Mouse (Mus musculus) layer of hippocampus, adult 11-12 months (tissue): ENCODE data around the gene Gria2.

Source experiments
- DNase-seq: peaks from one replicate; pipeline ENCODE4 v3.0.0; 2022; ENCODE audit warnings: low spot score

Gene Gria2

GRCm38 (mm10) chr3:80802596-80803081 lies at the start of gene Gria2:
TSS of gene Gria2 (minus strand) at chr3:80802835.
- DNase-seq = peak; percentile 93

DNA sequence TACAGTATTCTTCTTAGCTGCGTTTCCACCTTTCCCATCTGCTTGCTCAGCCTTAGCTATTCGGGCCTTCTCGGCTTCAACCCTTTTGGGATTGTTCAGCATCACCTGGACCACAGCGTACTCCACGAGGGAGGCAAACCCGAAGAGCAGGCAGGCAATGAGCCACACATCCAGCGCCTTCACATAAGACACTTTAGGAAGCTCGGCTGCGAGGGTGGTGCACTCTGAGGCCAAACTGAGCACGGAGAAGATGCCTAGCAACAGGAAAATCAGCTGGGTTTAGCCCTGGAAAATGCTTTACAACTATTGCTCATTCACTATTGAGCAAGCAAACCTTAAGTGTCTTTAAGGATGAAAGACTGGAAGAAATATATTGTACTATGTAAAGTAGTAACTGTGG lies 48.3 kb upstream of the Gria2 start:
- DNase-seq = no peak

DNA sequence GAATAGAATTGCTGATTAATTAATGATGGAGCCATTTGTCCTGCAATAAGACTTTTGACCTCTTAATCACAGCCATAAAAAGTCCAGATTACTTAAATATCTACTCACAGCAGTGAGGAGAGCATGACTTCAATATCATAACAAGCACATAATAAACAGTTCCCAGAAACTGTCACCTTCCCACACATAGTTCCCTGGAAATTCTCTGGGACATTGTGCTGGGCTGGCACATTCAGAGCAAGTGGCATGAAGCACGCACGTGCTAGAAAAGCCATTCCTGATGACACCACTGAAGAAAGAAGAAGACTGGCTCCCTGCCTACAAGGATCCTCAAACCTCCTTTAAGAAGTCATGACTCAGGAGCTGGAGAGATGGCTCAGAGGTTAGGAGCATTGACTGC lies 43.0 kb upstream of the Gria2 start:
- DNase-seq = peak; percentile 20

- no peak for DNase-seq
These were observed 37.2 kb upstream of the Gria2 start for GRCm38 (mm10) chr3:80839845-80840244.

GRCm38 (mm10) chr3:80837583-80837982 lies 34.9 kb upstream of the Gria2 start:
- DNase-seq = no peak

DNA sequence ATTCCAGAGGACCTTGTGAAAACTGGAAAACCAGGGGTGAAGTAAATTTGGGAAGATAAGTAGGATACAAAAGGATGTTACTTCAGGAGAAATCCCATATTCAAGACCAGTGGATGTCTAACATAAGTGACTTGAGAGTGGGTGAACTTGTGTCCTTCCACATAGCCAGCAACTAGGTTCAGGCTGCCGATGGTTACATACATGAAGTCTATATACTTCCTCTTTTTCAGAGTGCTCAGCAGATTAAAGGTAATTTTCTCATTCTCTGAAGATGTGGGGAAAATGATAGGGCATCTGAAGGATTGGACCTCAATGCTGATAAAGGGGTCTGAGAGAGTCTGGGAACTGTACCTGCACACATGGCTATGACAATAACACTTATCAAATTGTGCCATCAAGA lies 21.3 kb upstream of the Gria2 start:
- no peak for DNase-seq

DNA sequence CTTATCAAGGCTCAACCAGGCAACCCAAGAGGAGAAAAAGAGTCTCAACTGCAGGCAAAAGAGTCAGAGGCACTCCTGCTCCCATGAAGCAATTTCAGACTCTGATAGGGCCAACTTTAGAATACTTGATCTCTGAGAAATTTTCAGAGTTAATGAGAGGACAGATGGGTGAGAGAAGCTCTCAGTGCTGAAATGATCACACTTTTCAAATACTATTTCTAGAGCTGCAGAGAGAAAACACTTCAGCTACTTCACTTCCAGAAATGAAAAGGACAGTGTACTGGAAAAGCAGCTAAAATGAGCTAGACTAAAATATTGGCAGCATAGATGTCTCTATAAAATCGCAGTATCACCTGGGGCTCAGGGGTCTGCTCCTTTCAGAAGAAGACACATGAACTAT lies 16.0 kb upstream of the Gria2 start:
- DNase-seq = no peak

- no peak for DNase-seq
These were observed 11.1 kb upstream of the Gria2 start for GRCm38 (mm10) chr3:80813734-80814133.

DNA sequence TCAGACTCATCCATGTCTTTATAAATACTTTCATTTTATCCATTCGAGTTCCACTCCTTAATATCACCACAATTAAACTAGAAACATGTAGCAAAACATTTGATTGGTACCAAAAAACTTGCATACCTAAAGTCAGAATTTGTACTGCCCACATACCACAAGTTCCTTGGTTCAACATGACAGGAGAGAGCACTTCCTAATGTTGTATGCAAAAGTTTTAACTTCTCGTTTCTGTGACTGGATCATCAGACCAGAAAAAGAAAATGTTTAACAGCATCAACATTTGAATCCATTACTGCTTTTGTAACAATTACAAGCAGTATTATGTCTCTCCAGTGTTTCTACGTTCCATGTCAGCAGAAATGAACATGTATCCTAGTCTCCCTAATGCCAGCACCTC lies 9.6 kb upstream of the Gria2 start:
- no peak for DNase-seq

DNA sequence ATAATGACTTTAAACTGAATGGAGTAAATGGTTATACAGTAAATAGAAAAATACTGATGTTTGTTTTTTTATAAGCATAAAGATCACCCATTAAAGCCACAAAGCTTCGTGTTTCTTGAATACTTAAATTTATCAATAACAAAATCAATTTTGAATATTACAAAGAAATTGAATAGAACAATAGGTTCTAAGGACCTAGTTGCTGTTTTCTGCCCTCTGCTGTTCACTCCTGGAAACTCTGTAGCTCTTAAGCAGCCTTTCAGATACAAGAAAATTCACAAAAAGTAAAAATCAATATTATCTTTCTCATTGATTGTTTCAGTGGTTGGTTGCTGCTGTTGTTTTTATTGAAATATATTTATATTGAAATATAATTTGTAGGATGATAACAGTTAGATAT lies 2.7 kb upstream of the Gria2 start:
- no peak for DNase-seq

DNA sequence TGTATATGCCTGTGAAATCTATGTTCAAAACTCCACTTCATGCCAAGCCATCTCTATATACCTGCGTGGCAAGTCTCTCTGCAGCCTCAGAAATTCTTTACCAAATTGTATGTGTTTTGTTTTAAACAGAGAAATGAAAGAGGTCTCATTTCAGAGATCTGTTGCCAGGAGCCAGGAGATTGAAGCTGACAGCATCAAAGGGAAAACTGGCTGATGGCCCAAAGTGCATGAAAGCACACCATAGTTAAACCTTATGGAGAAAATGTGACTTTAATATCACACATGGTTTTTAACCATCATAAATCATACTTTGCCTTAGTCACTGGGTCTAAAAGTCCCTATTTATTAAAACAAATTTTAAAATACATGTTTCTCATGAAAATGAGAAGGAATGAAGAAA lies 1.2 kb upstream of the Gria2 start:
- no peak for DNase-seq

GRCm38 (mm10) chr3:80803211-80803610 lies 576 bp upstream of the Gria2 start:
- DNase-seq = no peak

- DNase-seq = no peak
These were observed 766 bp downstream of the Gria2 start for GRCm38 (mm10) chr3:80801827-80802310.

- peak; percentile 73 for DNase-seq
These were observed 1.4 kb downstream of the Gria2 start for GRCm38 (mm10) chr3:80800995-80801826.

GRCm38 (mm10) chr3:80800299-80800994 lies 2.2 kb downstream of the Gria2 start:
- DNase-seq = peak; percentile 48

DNA sequence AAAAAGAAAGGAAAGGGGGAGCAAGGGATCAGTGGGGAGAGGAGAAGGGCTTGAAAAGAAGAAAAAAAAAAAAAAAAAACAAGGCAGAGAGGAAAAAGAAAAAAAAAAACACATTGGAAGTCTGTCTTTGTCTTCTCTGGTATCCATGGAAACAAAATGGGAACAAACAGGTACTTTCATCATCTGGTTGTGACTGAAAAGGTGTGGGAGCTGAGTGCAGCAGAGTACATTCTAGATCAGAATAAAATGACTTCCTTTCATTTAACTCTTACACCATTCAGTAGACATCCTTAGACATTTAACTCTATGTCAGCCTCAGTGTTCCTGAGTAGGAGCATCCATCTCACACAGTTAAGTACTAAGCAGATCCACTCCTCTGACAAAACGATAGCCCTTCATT lies 4.7 kb downstream of the Gria2 start:
- no peak for DNase-seq

GRCm38 (mm10) chr3:80796764-80797163 lies 5.9 kb downstream of the Gria2 start:
- DNase-seq = no peak

- no peak for DNase-seq
These were observed 7.4 kb downstream of the Gria2 start for GRCm38 (mm10) chr3:80795284-80795683.

DNA sequence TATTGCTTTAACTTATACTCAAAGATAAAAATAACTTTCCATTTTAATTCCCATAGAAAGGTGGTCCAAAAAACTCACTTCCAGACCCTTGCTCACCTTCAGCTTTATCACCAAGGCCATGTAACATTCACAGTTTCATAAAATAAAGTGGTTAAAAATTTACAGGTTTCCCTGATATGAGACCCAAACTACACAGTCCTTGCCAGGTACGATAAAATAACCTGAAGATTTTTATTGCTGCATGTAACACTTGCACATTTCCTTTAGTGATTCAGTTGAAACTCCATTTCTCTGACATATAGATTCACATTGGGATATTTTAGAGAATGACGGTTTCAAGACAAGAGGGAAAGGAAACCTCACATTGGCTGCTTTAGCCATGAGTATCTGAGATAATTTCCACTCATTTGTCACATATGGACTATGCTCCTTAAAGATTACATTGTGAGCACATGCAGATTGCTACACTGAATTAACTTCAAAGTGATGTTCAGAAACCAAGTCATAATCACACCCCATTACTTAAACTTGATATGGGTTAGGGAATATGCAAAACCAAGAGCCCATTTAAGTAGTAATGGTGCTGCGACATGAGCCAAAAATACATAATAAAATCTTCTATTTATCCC lies 15.4 kb downstream of the Gria2 start:
- DNase-seq = no peak

- no peak for DNase-seq
These were observed 21.5 kb downstream of the Gria2 start for GRCm38 (mm10) chr3:80781144-80781530.

DNA sequence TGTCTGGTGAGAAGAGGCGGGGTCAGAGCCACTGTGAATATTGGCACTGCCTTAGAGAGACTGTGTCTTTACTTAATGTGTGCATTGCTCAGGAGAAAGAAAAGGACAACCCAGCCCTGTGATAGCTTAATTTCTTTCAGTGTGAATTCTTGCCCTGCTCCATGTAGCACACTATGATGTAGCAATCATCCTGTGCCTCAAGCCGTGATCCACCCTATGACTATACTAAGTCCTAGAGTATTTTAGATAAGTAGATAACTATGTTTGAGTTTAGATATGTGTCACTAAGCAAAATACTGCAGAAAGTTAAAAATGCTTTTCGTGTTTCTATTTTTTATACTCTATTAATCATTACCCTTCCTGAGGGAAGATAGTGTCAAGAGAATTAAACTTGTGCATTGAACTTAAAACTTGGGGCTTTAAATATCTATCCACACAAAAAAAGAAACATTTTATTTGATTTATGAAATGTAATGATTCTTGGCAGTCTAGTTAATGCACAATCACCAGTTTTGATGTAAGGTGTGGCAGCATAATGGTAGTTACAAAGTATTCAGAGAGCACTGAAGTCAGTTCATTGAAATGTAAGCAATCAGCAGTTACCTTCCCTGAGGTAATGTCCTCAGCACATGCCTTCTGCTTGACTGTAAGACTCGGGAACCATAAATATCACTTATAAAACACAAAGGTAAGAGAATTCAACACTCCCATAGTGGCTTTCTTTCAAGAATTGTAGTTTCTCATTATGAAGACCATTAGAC lies 22.1 kb downstream of the Gria2 start:
- DNase-seq = no peak

DNA sequence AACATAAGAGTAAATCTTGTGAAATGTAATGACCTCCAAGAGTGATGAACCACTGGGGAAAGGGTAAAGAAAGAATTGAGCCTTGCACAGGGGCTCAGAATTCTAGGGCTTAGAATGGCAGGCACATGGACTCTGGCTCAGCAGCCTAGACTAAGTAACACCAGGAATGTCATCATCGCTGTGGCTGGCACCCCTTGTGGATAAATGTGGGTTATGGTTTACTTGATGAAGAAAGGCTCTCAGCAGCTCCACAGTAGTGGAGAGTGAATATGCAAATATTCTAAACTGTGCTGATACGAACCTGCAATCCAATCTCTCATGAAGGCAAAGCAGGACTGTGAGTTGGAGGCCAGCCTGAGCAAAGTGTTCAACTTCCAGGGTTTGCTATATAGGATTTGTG lies 26.0 kb downstream of the Gria2 start:
- no peak for DNase-seq
